Mouse (Mus musculus) hindbrain, embryonic 10.5 days (tissue): ENCODE measurements around the gene Gm20604. TPM values are rescaled to one million over a fixed set of nuclear protein-coding genes. Genes with fewer than 3 reads are reported as not detected.

Experiments
- DNase-seq: peaks from one replicate; pipeline ENCODE4 v3.0.0-alpha.2; 2017; ENCODE audit warnings: low spot score
- H3K27ac ChIP-seq: fragments of 300-500 bp; sonication (generic); 2 replicates; pipeline ENCODE4 v1.5.1; 2016; ENCODE audit warnings: mild to moderate bottlenecking, moderate library complexity
- H3K27me3 ChIP-seq: fragments of 300-500 bp; sonication (generic); 2 replicates; pipeline ENCODE4 v1.6.1; 2016; ENCODE audit warnings: mild to moderate bottlenecking; ENCODE audit not compliant: poor library complexity, insufficient read depth, severe bottlenecking
- H3K36me3 ChIP-seq: fragments of 300-500 bp; sonication (generic); 2 replicates; pipeline ENCODE4 v1.6.1; 2016; ENCODE audit warnings: mild to moderate bottlenecking, moderate library complexity
- H3K4me1 ChIP-seq: fragments of 300-500 bp; sonication (generic); replicated peaks from 2 replicates; pipeline ENCODE4 v1.6.1; 2016; ENCODE audit warnings: mild to moderate bottlenecking
- H3K4me3 ChIP-seq: fragments of 300-500 bp; sonication (generic); 2 replicates; pipeline ENCODE4 v1.5.1; 2016; ENCODE audit warnings: mild to moderate bottlenecking, moderate library complexity
- H3K9me3 ChIP-seq: fragments of 300-500 bp; sonication (generic); 2 replicates; pipeline ENCODE4 v1.6.1; 2016; ENCODE audit warnings: mild to moderate bottlenecking, moderate library complexity
- WGBS: fragments of 180-500 bp; shearing (Covaris S2); methylation state at CpG from one replicate; pipeline ENCODE4 v1.1.7; 2016; 5-methylcytosine and 5-hydroxymethylcytosine counted together
- polyA plus RNA-seq: library from polyadenylated mRNA; unstranded; fragments of >200 nt; fragmentation: Nextera tagmentation; extraction: Ambion mirVana; gene quantifications from 2 replicates; pipeline ENCODE4 v1.2.1, GENCODE M21; 2016

Gene Gm20604
- polyA plus RNA-seq, 1 experiment from 2014 or later, result 29.0 TPM

- Histone ChIP-seq H3K27ac (peak overlapping the region; percentile 92), H3K4me1 (peaks cover 27% of the 10 kb centered on the region), H3K4me3 (peak overlapping the region; percentile 39), H3K9me3 (no peaks in the 10 kb centered on the region), H3K27me3 (no peaks in the 10 kb centered on the region), H3K36me3 (no peaks in the 10 kb centered on the region)
- 48% methylated on average over 16 of the region's 16 CpGs for WGBS
- DNase-seq, result peak; percentile 12
Measured at GRCm38 (mm10) chr12:102730798-102731619, 27.5 kb downstream of the Gm20604 start.

GRCm38 (mm10) chr12:102729855-102730797 is 28.3 kb downstream of the Gm20604 start:
- H3K36me3 ChIP-seq, result no peaks in the 10 kb centered on the region
- peak; percentile 93 for DNase-seq
- no peaks in the 10 kb centered on the region for H3K9me3 ChIP-seq
- peaks cover 27% of the 10 kb centered on the region for H3K4me1 ChIP-seq
- 32% methylated on average over 26 of the region's 26 CpGs for WGBS
- peak overlapping the region; percentile 39 for H3K4me3 ChIP-seq
- no peaks in the 10 kb centered on the region for H3K27me3 ChIP-seq
- H3K27ac ChIP-seq, result peak overlapping the region; percentile 92

DNA sequence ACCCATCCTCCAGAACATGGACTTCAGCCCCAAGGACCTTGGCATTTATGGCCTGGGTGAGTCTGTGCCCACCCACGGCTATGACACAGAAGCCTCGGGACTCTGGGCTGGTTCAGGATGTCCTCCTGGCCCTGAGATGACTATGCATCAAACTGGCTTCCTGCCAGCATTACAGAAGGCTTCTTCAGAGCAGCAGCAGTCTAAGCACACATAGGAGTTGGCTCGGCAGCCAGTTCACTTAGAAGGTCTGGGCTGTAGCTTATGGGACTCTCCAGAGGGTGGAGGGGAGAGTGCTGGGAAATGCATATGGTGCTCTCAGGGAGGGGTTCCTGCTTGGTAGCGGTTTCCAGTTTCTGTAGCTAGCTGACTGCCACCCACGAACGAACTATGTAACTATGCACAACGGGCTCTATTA is 32.7 kb downstream of the Gm20604 start:
- 87% methylated on average over 7 of the region's 7 CpGs for WGBS
- no peak for DNase-seq
- H3K9me3 ChIP-seq, result no peaks in the 10 kb centered on the region
- H3K36me3 ChIP-seq, result no peaks in the 10 kb centered on the region
- peaks cover 31% of the 10 kb centered on the region for H3K4me1 ChIP-seq
- no peak overlapping the region for H3K4me3 ChIP-seq
- H3K27ac ChIP-seq, result peak overlapping the region; percentile 16; the same call in 1 of the 2 replicates
- no peaks in the 10 kb centered on the region for H3K27me3 ChIP-seq

GRCm38 (mm10) chr12:102725146-102725545 is 33.3 kb downstream of the Gm20604 start:
- H3K27ac ChIP-seq, result no peak overlapping the region
- 92% methylated on average over 6 of the region's 6 CpGs for WGBS
- H3K27me3 ChIP-seq, result no peaks in the 10 kb centered on the region
- H3K4me3 ChIP-seq, result no peak overlapping the region
- H3K4me1 ChIP-seq, result peaks cover 25% of the 10 kb centered on the region
- DNase-seq, result no peak
- H3K9me3 ChIP-seq, result no peaks in the 10 kb centered on the region
- no peaks in the 10 kb centered on the region for H3K36me3 ChIP-seq

DNA sequence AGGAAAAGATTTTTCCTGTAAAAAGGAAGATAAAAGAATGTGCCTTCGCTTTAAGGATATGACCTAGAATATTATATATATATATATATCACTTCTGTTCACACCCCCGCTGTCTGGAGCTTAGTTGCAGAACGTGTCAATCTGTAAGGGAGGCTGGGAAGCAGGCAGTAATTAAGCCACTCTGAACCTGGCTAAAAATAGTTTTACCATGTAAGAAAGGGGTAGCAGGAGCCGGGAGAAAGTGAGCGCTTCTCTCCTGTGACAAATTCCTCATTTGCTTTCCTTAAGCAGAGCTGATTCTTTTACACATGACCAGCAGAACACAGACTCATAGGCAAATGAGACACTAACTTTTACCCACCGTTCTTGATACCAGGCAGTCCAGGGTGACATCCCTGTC is 34.6 kb downstream of the Gm20604 start:
- WGBS, result 85% methylated on average over 6 of the region's 6 CpGs
- Histone ChIP-seq H3K27me3 (no peaks in the 10 kb centered on the region), H3K4me3 (no peak overlapping the region), H3K4me1 (peaks cover 20% of the 10 kb centered on the region), H3K27ac (no peak overlapping the region), H3K36me3 (no peaks in the 10 kb centered on the region), H3K9me3 (no peaks in the 10 kb centered on the region)
- no peak for DNase-seq

- Histone ChIP-seq H3K9me3 (no peaks in the 10 kb centered on the region), H3K4me3 (no peak overlapping the region), H3K36me3 (no peaks in the 10 kb centered on the region), H3K4me1 (peaks cover 20% of the 10 kb centered on the region), H3K27ac (no peak overlapping the region), H3K27me3 (no peaks in the 10 kb centered on the region)
- peak; percentile 35 for DNase-seq
- WGBS, result 52% methylated on average over 8 of the region's 8 CpGs
Measured at GRCm38 (mm10) chr12:102722966-102723365, 35.5 kb downstream of the Gm20604 start.

DNA sequence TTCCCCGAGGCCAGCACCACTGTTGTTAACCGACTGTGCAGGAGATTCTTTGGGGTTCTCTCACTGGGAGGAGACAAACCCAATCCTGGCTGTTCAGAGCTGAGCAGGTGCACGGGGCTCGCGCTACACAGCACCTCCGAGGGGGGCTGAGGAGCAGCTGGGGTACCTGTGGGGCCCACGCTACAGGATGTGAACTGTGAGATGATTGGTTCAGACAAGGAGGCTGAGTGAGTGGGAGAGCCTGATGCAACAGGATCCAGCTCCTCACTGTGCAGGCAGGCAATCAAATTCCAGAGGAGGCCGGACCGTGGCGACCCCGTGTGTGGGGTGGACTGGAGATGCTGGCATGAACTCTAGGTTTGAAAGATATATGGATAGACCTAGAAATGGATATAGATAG is 36.0 kb downstream of the Gm20604 start:
- H3K27ac ChIP-seq, result peak overlapping the region; percentile 54
- peaks cover 20% of the 10 kb centered on the region for H3K4me1 ChIP-seq
- DNase-seq, result no peak
- H3K27me3 ChIP-seq, result no peaks in the 10 kb centered on the region
- no peaks in the 10 kb centered on the region for H3K36me3 ChIP-seq
- H3K4me3 ChIP-seq, result no peak overlapping the region
- no peaks in the 10 kb centered on the region for H3K9me3 ChIP-seq
- 48% methylated on average over 11 of the region's 11 CpGs for WGBS

DNA sequence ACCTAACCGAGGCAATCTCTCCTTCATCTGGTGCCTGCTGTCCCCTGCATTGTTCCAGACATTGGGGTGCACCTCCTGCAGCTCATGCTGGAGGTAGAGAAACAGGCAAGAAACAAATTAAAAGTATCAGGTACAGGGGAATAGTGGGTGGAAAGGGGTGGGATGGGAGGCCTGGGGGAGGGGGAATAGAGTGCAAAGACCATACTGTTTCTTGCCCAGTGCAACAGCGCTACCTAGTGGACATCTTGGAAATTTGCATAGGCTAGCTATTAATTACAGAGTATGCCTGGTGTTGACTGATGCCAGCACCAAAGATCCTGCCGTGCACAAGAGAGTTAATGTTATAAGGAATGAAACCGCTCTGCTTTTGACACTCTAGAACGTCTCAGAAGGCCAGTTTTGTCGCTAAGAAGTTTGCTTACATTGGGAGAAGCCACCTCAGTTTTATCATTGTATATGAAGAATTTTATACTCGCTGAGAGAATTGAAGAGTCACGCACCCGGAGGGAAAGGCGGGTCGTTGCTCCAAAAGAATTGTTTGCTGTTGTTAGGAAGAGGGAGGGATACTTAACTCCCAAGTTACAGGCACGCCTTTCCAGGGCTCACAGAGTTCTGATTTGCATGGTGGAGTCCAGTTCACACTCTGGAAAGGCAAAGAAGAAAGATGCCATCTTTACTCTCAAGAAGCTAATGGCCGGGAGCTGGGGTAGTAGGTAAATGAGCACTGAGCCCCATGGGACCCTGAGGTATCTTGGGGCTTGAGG is 38.7 kb downstream of the Gm20604 start:
- H3K27ac ChIP-seq, result no peak overlapping the region
- 32% methylated on average over 13 of the region's 13 CpGs for WGBS
- no peaks in the 10 kb centered on the region for H3K9me3 ChIP-seq
- peaks cover 20% of the 10 kb centered on the region for H3K4me1 ChIP-seq
- peak; percentile 64 for DNase-seq
- no peaks in the 10 kb centered on the region for H3K27me3 ChIP-seq
- no peak overlapping the region for H3K4me3 ChIP-seq
- H3K36me3 ChIP-seq, result no peaks in the 10 kb centered on the region

DNA sequence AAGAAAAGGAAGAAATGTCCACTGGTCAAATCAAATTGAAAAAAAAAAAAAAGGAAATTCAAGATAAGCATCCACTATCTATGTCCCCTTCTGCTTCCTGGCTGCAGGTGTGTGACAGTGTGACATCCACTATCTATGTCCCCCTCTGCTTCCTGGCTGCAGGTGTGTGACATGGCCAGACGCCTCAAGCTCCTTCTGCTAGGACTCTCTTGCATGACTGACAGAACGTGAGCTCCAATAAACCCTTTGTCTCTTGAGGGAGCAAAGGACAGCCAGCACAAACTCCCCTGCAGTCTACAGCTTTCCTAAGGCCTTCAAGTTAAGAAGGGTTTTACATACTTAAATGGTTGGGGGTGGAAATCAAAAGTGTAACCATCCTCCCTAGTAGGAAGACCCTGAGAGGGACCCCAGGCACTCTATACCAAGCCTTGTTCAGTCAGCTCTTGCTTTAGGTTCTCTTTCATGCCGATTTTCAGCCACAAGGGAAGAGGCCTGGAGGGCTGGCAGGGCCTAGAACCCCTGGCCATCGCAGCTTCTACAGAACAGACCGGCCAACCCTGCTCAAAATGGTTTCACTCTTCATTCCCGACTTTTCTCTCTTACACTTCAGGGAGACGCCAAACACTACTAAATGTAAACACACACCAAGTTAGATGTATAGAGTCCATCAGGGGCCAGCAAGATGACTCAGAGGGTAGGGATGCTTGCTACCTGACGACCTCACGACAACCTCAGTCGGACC is 43.6 kb downstream of the Gm20604 start:
- no peak for DNase-seq
- no peaks in the 10 kb centered on the region for H3K9me3 ChIP-seq
- H3K4me3 ChIP-seq, result no peak overlapping the region
- WGBS, result 86% methylated on average over 10 of the region's 10 CpGs
- peaks cover 15% of the 10 kb centered on the region for H3K4me1 ChIP-seq
- 0 out of 2 replicates have a peak overlapping the region, but pooled peaks have one; percentile 50 for H3K27ac ChIP-seq
- no peaks in the 10 kb centered on the region for H3K27me3 ChIP-seq
- no peaks in the 10 kb centered on the region for H3K36me3 ChIP-seq

- no peak for DNase-seq
- 67% methylated on average over 2 of the region's 2 CpGs for WGBS
Measured at GRCm38 (mm10) chr12:102714116-102714515, 44.4 kb downstream of the Gm20604 start.

GRCm38 (mm10) chr12:102713153-102713865 is 45.2 kb downstream of the Gm20604 start:
- 79% methylated on average over 20 of the region's 20 CpGs for WGBS
- DNase-seq, result peak; percentile 2

More at GRCm38 (mm10) chr12:102714116-102714515, 44.4 kb downstream of the Gm20604 start:
- H3K4me1 ChIP-seq, result peaks cover 13% of the 10 kb centered on the region
- no peaks in the 10 kb centered on the region for H3K9me3 ChIP-seq
- no peaks in the 10 kb centered on the region for H3K27me3 ChIP-seq
- H3K36me3 ChIP-seq, result no peaks in the 10 kb centered on the region
- H3K27ac ChIP-seq, result no peak overlapping the region
- H3K4me3 ChIP-seq, result no peak overlapping the region

More at GRCm38 (mm10) chr12:102713153-102713865, 45.2 kb downstream of the Gm20604 start:
- H3K4me3 ChIP-seq, result no peak overlapping the region
- H3K9me3 ChIP-seq, result no peaks in the 10 kb centered on the region
- peaks cover 14% of the 10 kb centered on the region for H3K4me1 ChIP-seq
- H3K27ac ChIP-seq, result no peak overlapping the region
- H3K27me3 ChIP-seq, result no peaks in the 10 kb centered on the region
- no peaks in the 10 kb centered on the region for H3K36me3 ChIP-seq
